31 mouse cellular contexts compared by ENCODE assay signal in the genomic region with DNA sequence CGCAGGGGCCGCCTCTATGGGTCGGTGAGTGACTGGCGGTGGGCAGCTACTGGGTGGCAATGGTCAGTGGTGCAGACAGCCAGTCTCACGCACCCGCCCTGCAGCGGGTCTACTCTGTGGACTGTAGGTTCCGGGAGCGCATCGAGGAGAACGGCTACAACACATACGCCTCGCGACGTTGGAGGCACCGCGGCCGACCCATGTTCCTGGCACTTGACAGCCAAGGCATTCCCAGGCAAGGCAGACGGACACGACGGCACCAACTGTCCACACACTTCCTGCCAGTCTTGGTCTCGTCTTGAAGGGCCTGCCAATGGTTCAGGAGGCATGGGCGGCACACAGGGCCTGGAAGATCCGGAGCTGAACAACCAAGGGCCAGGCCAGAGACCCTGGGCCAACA. TPM values are rescaled to one million over a fixed set of nuclear protein-coding genes. Genes with fewer than 3 reads are reported as not detected.
DNase-seq lines count a peak whose midpoint lies in the region; ATAC-seq and TF ChIP-seq lines count a peak whose summit lies in the region.
"Had no signal": no experiment of that assay in that cellular context is flagged by ENCODE, and none has a peak within 500 bp of the region (broad histone marks: within the 10 kb centered on the region; RNA-seq: fewer than 3 reads in every experiment).

No protein-coding gene starts in this region.

- no peaks in the 10 kb centered on the region for H3K9me3 ChIP-seq in megakaryocyte, embryonic 14.5 days
- no peaks in the 10 kb centered on the region for H3K9me3 ChIP-seq in ES-Bruce4 (replicated peaks; ENCODE audit: control insufficient read depth, insufficient read depth, low read length, poor library complexity, severe bottlenecking)
- H3K9me3 ChIP-seq in lung, postnatal 0 days (ENCODE audit: low read length): no peaks in the 10 kb centered on the region
- H3K9me3 ChIP-seq: embryonic facial prominence, embryonic 10.5 days; embryonic facial prominence, embryonic 13.5 days; forebrain, embryonic 12.5 days; forebrain, embryonic 15.5 days; heart, embryonic 13.5 days had no signal

- no peak for TF ChIP-seq EP300 in ES-Bruce4 (IDR thresholded peaks at IDR 0.05; ENCODE audit: insufficient read depth, low read depth, low read length)
- TF ChIP-seq EP300 in lung, postnatal 0 days (IDR thresholded peaks at IDR 0.05): no peak

- TF ChIP-seq CTCF in cerebellum, adult 2 months (IDR thresholded peaks at IDR 0.05; ENCODE audit: borderline replicate concordance, insufficient read depth, low read depth, low read length): no peak
- no peak for TF ChIP-seq CTCF in ES-Bruce4 (IDR thresholded peaks at IDR 0.05; ENCODE audit: low read depth, low read length)
- no peak for TF ChIP-seq CTCF in lung, postnatal 0 days (IDR thresholded peaks at IDR 0.05)

- 0 out of 2 replicates have a peak, but pooled peaks cover 4% of the 10 kb centered on the region for H3K4me1 ChIP-seq in cerebellum, adult 2 months (ENCODE audit: control insufficient read depth, insufficient read depth, low read length)
- peaks cover 13% of the 10 kb centered on the region for H3K4me1 ChIP-seq in megakaryocyte, embryonic 14.5 days
- H3K4me1 ChIP-seq in ES-Bruce4 (ENCODE audit: control insufficient read depth, insufficient read depth, low read length): no peaks in the 10 kb centered on the region
- no peaks in the 10 kb centered on the region for H3K4me1 ChIP-seq in lung, postnatal 0 days (ENCODE audit: insufficient read depth, low read depth, low read length)

- no peak overlapping the region for H3K4me2 ChIP-seq in myocyte (ENCODE audit: low read depth)
- H3K4me2 ChIP-seq in lung, postnatal 0 days (replicated peaks; ENCODE audit: low read depth, low read length): no peak overlapping the region
- H3K4me2 ChIP-seq: embryonic facial prominence, embryonic 13.5 days; forebrain, embryonic 12.5 days; forebrain, embryonic 15.5 days; heart, embryonic 13.5 days; hindbrain, embryonic 14.5 days had no signal

- H3K9ac ChIP-seq in ES-Bruce4 (ENCODE audit: low read depth, poor library complexity, severe bottlenecking): no peak overlapping the region
- H3K9ac ChIP-seq in lung, postnatal 0 days (replicated peaks; ENCODE audit: low read depth): no peak overlapping the region
- H3K9ac ChIP-seq: embryonic facial prominence, embryonic 13.5 days; forebrain, embryonic 12.5 days; forebrain, embryonic 15.5 days; heart, embryonic 13.5 days; hindbrain, embryonic 14.5 days had no signal

- DNase-seq in cerebellum, adult 9-11 months: peak; percentile 46
- no peak for DNase-seq in cerebellum, adult 2 months
- DNase-seq in thymus, postnatal 0 days (ENCODE audit: low spot score): no peak
- DNase-seq in lung, postnatal 0 days (ENCODE audit: low spot score): no peak
- DNase-seq: adrenal gland, postnatal 10 days; adrenal gland, postnatal 36 days; embryo, embryonic 11 days; gastrocnemius, postnatal 14 days; heart, adult 18-20 months; heart, postnatal 14 days; heart, postnatal 4 days had no signal

- 76% methylated on average over 24 of the region's 24 CpGs for WGBS in cerebellum, adult 2 months
- WGBS in lung, postnatal 0 days: 84% methylated on average over 24 of the region's 24 CpGs

- no peak overlapping the region for H3K27ac ChIP-seq in cerebellum, adult 2 months (ENCODE audit: insufficient read depth, low read length)
- H3K27ac ChIP-seq in ES-Bruce4 (ENCODE audit: insufficient read depth, low read length): no peak overlapping the region
- no peak overlapping the region for H3K27ac ChIP-seq in lung, postnatal 0 days (ENCODE audit: low read length)
- H3K27ac ChIP-seq: embryonic facial prominence, embryonic 10.5 days; embryonic facial prominence, embryonic 13.5 days; forebrain, embryonic 12.5 days; forebrain, embryonic 15.5 days; heart, embryonic 13.5 days; hindbrain, embryonic 14.5 days; hindbrain, postnatal 0 days had no signal

- H3K27me3 ChIP-seq in cerebellum, adult 2 months (ENCODE audit: control insufficient read depth, insufficient read depth, low read length): no peaks in the 10 kb centered on the region
- peaks cover 4% of the 10 kb centered on the region for H3K27me3 ChIP-seq in megakaryocyte, embryonic 14.5 days (replicated peaks)
- H3K27me3 ChIP-seq in ES-Bruce4 (ENCODE audit: control insufficient read depth, insufficient read depth, low read length, poor library complexity, severe bottlenecking) (no peaks in the 10 kb centered on the region), myocyte (ENCODE audit: control insufficient read depth, insufficient read depth, insufficient read length) (peaks cover 1% of the 10 kb centered on the region)
- no peaks in the 10 kb centered on the region for H3K27me3 ChIP-seq in lung, postnatal 0 days (replicated peaks; ENCODE audit: insufficient read depth, low read length)
- H3K27me3 ChIP-seq: embryonic facial prominence, embryonic 13.5 days; forebrain, embryonic 15.5 days had no signal

- H3K36me3 ChIP-seq in megakaryocyte, embryonic 14.5 days (replicated peaks; ENCODE audit: low read length): peaks cover 61% of the 10 kb centered on the region
- H3K36me3 ChIP-seq in ES-Bruce4 (ENCODE audit: control insufficient read depth, insufficient read depth, low read length, poor library complexity, severe bottlenecking) (peaks cover 10% of the 10 kb centered on the region), myocyte (ENCODE audit: control insufficient read depth, insufficient read depth) (peaks cover 20% of the 10 kb centered on the region)
- peaks cover 16% of the 10 kb centered on the region for H3K36me3 ChIP-seq in lung, postnatal 0 days (ENCODE audit: insufficient read depth, low read length)

- no peaks in the 10 kb centered on the region for H3K79me2 ChIP-seq in myocyte (ENCODE audit: control insufficient read depth, insufficient read depth)

- no peak for ATAC-seq in megakaryocyte, adult 5-6 weeks (ENCODE audit: poor library complexity, severe bottlenecking)
- no peak for ATAC-seq in lung, postnatal 0 days
- ATAC-seq: activated CD4-positive, CD25-positive, alpha-beta regulatory T cell, adult 4 months; forebrain, embryonic 15.5 days; hindbrain, postnatal 0 days; inflammation-experienced regulatory T-cells, adult 6 months; intestine, embryonic 16.5 days had no signal

- no peak overlapping the region for H3K4me3 ChIP-seq in cerebellum, adult 2 months (replicated peaks; ENCODE audit: insufficient read depth, low read depth, low read length)
- H3K4me3 ChIP-seq in megakaryocyte, embryonic 14.5 days (replicated peaks): peak overlapping the region; percentile 29
- H3K4me3 ChIP-seq in ES-Bruce4 (ENCODE audit: low read depth, low read length) (peak overlapping the region; percentile 22), myocyte (no peak overlapping the region)
- no peak overlapping the region for H3K4me3 ChIP-seq in lung, postnatal 0 days (ENCODE audit: low read depth, low read length)
- H3K4me3 ChIP-seq: embryonic facial prominence, embryonic 10.5 days; embryonic facial prominence, embryonic 13.5 days; erythroblast, embryonic 14.5 days; forebrain, embryonic 12.5 days; forebrain, embryonic 15.5 days; heart, embryonic 13.5 days had no signal

- TF ChIP-seq POLR2A in cerebellum, adult 2 months (IDR thresholded peaks at IDR 0.05; ENCODE audit: borderline replicate concordance, insufficient read depth, low read length): no peak
- TF ChIP-seq POLR2A in ES-Bruce4 (IDR thresholded peaks at IDR 0.05; ENCODE audit: insufficient read depth, low read length) (no peak), myocyte (IDR thresholded peaks at IDR 0.05; ENCODE audit: insufficient read length, low read depth) (no peak)

- no peak overlapping the region for H3ac ChIP-seq in myocyte (ENCODE audit: control insufficient read depth, insufficient read length)

RNA-seq across cellular contexts. Expression of a gene that starts 1.8 kb away (rescaled TPM):
- 10.6 and 11.1 TPM in 2 replicates for polyA plus RNA-seq in cerebellum, adult 2 months (2012; rRNA removed)
- polyA plus RNA-seq in megakaryocyte, embryonic 14.5 days (2012; ENCODE audit: insufficient read depth, low replicate concordance): not detected in 2 replicates
- total RNA-seq in megakaryocyte, adult 5-6 weeks (2015): not detected in 2 replicates
- total RNA-seq in megakaryocyte, adult 5-6 weeks (2017): not detected in 2 replicates
- polyA plus RNA-seq in ES-Bruce4 (2011; ENCODE audit: insufficient read depth, insufficient read length, low read depth, missing spikeins): 1.0 and 1.2 TPM in 2 replicates
- polyA plus RNA-seq in myocyte (2012; fragmentation: generic; extraction: Trizol): 0.26 TPM
- polyA plus RNA-seq in thymus, postnatal 0 days (2015; fragmentation: Nextera tagmentation; extraction: Ambion mirVana): 0.23 TPM in 1 of 2 replicates, not detected in the other
- 0.18 TPM in 1 of 2 replicates, not detected in the other for polyA plus RNA-seq in lung, postnatal 0 days (2015; fragmentation: Nextera tagmentation; extraction: Ambion mirVana)
- total RNA-seq: adrenal gland, postnatal 10 days; adrenal gland, postnatal 36 days; gastrocnemius, adult 18-20 months; gastrocnemius, postnatal 14 days; gastrocnemius, postnatal 4 days; heart, adult 18-20 months; heart, postnatal 14 days; heart, postnatal 4 days had no signal
- polyA plus RNA-seq: activated CD4-positive, CD25-positive, alpha-beta regulatory T cell, adult 4 months; erythroblast, embryonic 14.5 days; G1E; heart, embryonic 13.5 days; intestine, embryonic 16.5 days had no signal

RNA-seq across cellular contexts. Expression of a gene that starts 10.1 kb away (rescaled TPM):
- polyA plus RNA-seq in cerebellum, adult 2 months (2012; rRNA removed): 126 and 127 TPM in 2 replicates
- 302 and 542 TPM in 2 replicates for polyA plus RNA-seq in megakaryocyte, embryonic 14.5 days (2012; ENCODE audit: insufficient read depth, low replicate concordance)
- total RNA-seq in megakaryocyte, adult 5-6 weeks (2015): 30.4 and 34.0 TPM in 2 replicates
- 12.5 and 13.0 TPM in 2 replicates for total RNA-seq in megakaryocyte, adult 5-6 weeks (2017)
- polyA plus RNA-seq in ES-Bruce4 (2011; ENCODE audit: insufficient read depth, insufficient read length, low read depth, missing spikeins) (49.6 and 61.5 TPM in 2 replicates), myocyte (2012; fragmentation: generic; extraction: Trizol) (91.3 TPM)
- 74.1 and 80.0 TPM in 2 replicates for polyA plus RNA-seq in thymus, postnatal 0 days (2015; fragmentation: Nextera tagmentation; extraction: Ambion mirVana)
- polyA plus RNA-seq in lung, postnatal 0 days (2015; fragmentation: Nextera tagmentation; extraction: Ambion mirVana): 40.5 and 45.9 TPM in 2 replicates

RNA-seq across cellular contexts. Expression of a gene that starts 10.3 kb away (rescaled TPM):
- 74.7 and 80.4 TPM in 2 replicates for polyA plus RNA-seq in cerebellum, adult 2 months (2012; rRNA removed)
- 11.1 and 25.3 TPM in 2 replicates for polyA plus RNA-seq in megakaryocyte, embryonic 14.5 days (2012; ENCODE audit: insufficient read depth, low replicate concordance)
- total RNA-seq in megakaryocyte, adult 5-6 weeks (2015): 20.9 and 27.8 TPM in 2 replicates
- 9.7 and 12.6 TPM in 2 replicates for total RNA-seq in megakaryocyte, adult 5-6 weeks (2017)
- polyA plus RNA-seq in ES-Bruce4 (2011; ENCODE audit: insufficient read depth, insufficient read length, low read depth, missing spikeins): 21.9 and 23.0 TPM in 2 replicates
- polyA plus RNA-seq in myocyte (2012; fragmentation: generic; extraction: Trizol): 82.3 TPM
- polyA plus RNA-seq in thymus, postnatal 0 days (2015; fragmentation: Nextera tagmentation; extraction: Ambion mirVana): 35.2 and 39.5 TPM in 2 replicates
- polyA plus RNA-seq in lung, postnatal 0 days (2015; fragmentation: Nextera tagmentation; extraction: Ambion mirVana): 17.4 and 22.4 TPM in 2 replicates

RNA-seq across cellular contexts. Expression of a gene that starts 20.4 kb away (rescaled TPM):
- 2.2 and 2.5 TPM in 2 replicates for polyA plus RNA-seq in cerebellum, adult 2 months (2012; rRNA removed)
- 1.6 TPM in 1 of 2 replicates, not detected in the other for polyA plus RNA-seq in megakaryocyte, embryonic 14.5 days (2012; ENCODE audit: insufficient read depth, low replicate concordance)
- 3.9 and 5.3 TPM in 2 replicates for total RNA-seq in megakaryocyte, adult 5-6 weeks (2015)
- 1.7 and 2.7 TPM in 2 replicates for total RNA-seq in megakaryocyte, adult 5-6 weeks (2017)
- polyA plus RNA-seq in ES-Bruce4 (2011; ENCODE audit: insufficient read depth, insufficient read length, low read depth, missing spikeins) (7.7 TPM in 2 replicates), myocyte (2012; fragmentation: generic; extraction: Trizol) (28.9 TPM)
- 5.4 and 6.0 TPM in 2 replicates for polyA plus RNA-seq in thymus, postnatal 0 days (2015; fragmentation: Nextera tagmentation; extraction: Ambion mirVana)
- 38.6 and 39.9 TPM in 2 replicates for polyA plus RNA-seq in lung, postnatal 0 days (2015; fragmentation: Nextera tagmentation; extraction: Ambion mirVana)

RNA-seq across cellular contexts. Expression of a gene that starts 34.1 kb away (rescaled TPM):
- 0.16 and 0.19 TPM in 2 replicates for polyA plus RNA-seq in cerebellum, adult 2 months (2012; rRNA removed)
- polyA plus RNA-seq in megakaryocyte, embryonic 14.5 days (2012; ENCODE audit: insufficient read depth, low replicate concordance): 0.70 TPM in 1 of 2 replicates, not detected in the other
- 2.7 and 5.6 TPM in 2 replicates for total RNA-seq in megakaryocyte, adult 5-6 weeks (2015)
- total RNA-seq in megakaryocyte, adult 5-6 weeks (2017): 1.2 and 1.8 TPM in 2 replicates
- polyA plus RNA-seq in ES-Bruce4 (2011; ENCODE audit: insufficient read depth, insufficient read length, low read depth, missing spikeins) (not detected in 2 replicates), myocyte (2012; fragmentation: generic; extraction: Trizol) (0.07 TPM)
- 31.6 and 32.5 TPM in 2 replicates for polyA plus RNA-seq in thymus, postnatal 0 days (2015; fragmentation: Nextera tagmentation; extraction: Ambion mirVana)
- polyA plus RNA-seq in lung, postnatal 0 days (2015; fragmentation: Nextera tagmentation; extraction: Ambion mirVana): 0.11 and 0.31 TPM in 2 replicates
- total RNA-seq: adrenal gland, adult 18-20 months; adrenal gland, postnatal 36 days; gastrocnemius, adult 18-20 months; gastrocnemius, postnatal 14 days; gastrocnemius, postnatal 4 days; heart, adult 18-20 months; heart, postnatal 4 days had no signal
- polyA plus RNA-seq: embryonic facial prominence, embryonic 10.5 days; embryonic facial prominence, embryonic 13.5 days; G1E; hindbrain, embryonic 11.5 days had no signal

Comparison
In these comparisons a context has a peak if more than half of its experiments do, and no peak if none do; other contexts are left out.
1. H3K4me3 ChIP-seq: peak in megakaryocyte, embryonic 14.5 days (single experiment) and ES-Bruce4 (single experiment); none in cerebellum, adult 2 months (single experiment), myocyte (single experiment) and lung, postnatal 0 days (single experiment).